Mouse (Mus musculus): ENCODE results near the gene Mllt3. TPM values are rescaled to one million over a fixed set of nuclear protein-coding genes. Genes with fewer than 3 reads are reported as not detected.

Gene Mllt3
- polyA plus RNA-seq, 1 experiment from 2014 or later: 81.7 TPM

- Histone ChIP-seq H3K36me3 (replicated peaks) (no peaks in the 10 kb centered on the region), H3K27ac (0 out of 2 replicates have a peak overlapping the region, but pooled peaks have one; percentile 19), H3K9ac (no peak overlapping the region), H3K4me3 (replicated peaks) (no peak overlapping the region), H3K9me3 (no peaks in the 10 kb centered on the region), H3K4me1 (peaks cover 14% of the 10 kb centered on the region), H3K4me2 (no peak overlapping the region), H3K27me3 (no peaks in the 10 kb centered on the region)
- ATAC-seq (ENCODE audit: low FRiP score): no peak
- WGBS: 95% methylated on average over 6 of the region's 6 CpGs
These were observed 202.3 kb downstream of the Mllt3 start for GRCm38 (mm10) chr4:87830794-87831306.

- peaks cover 6% of the 10 kb centered on the region for H3K4me1 ChIP-seq
- no peaks in the 10 kb centered on the region for H3K27me3 ChIP-seq
- no peak overlapping the region for H3K27ac ChIP-seq
- no peaks in the 10 kb centered on the region for H3K36me3 ChIP-seq (replicated peaks)
- H3K4me2 ChIP-seq: no peak overlapping the region
- no peak for ATAC-seq (ENCODE audit: low FRiP score)
- no peak overlapping the region for H3K4me3 ChIP-seq (replicated peaks)
- no peak overlapping the region for H3K9ac ChIP-seq
- no peaks in the 10 kb centered on the region for H3K9me3 ChIP-seq
- 88% methylated on average over 5 of the region's 5 CpGs for WGBS
These were observed 203.6 kb downstream of the Mllt3 start for GRCm38 (mm10) chr4:87829426-87830063.

GRCm38 (mm10) chr4:87826336-87826735, 206.8 kb downstream of the Mllt3 start:
- no peak overlapping the region for H3K4me2 ChIP-seq
- H3K36me3 ChIP-seq (replicated peaks): 0 out of 2 replicates have a peak, but pooled peaks cover 5% of the 10 kb centered on the region
- no peak for ATAC-seq (ENCODE audit: low FRiP score)
- H3K9ac ChIP-seq: no peak overlapping the region
- H3K27me3 ChIP-seq: no peaks in the 10 kb centered on the region
- H3K27ac ChIP-seq: no peak overlapping the region
- 79% methylated on average over 5 of the region's 5 CpGs for WGBS
- no peaks in the 10 kb centered on the region for H3K4me1 ChIP-seq
- H3K9me3 ChIP-seq: no peaks in the 10 kb centered on the region
- no peak overlapping the region for H3K4me3 ChIP-seq (replicated peaks)

- Histone ChIP-seq H3K9ac (no peak overlapping the region), H3K4me3 (replicated peaks) (no peak overlapping the region), H3K36me3 (replicated peaks) (0 out of 2 replicates have a peak, but pooled peaks cover 5% of the 10 kb centered on the region), H3K4me2 (no peak overlapping the region), H3K27ac (no peak overlapping the region), H3K4me1 (peaks cover 5% of the 10 kb centered on the region; the same call in 1 of the 2 replicates), H3K9me3 (no peaks in the 10 kb centered on the region), H3K27me3 (no peaks in the 10 kb centered on the region)
- no peak for ATAC-seq (ENCODE audit: low FRiP score)
- WGBS: 86% methylated on average over 3 of the region's 3 CpGs
These were observed 209.5 kb downstream of the Mllt3 start for GRCm38 (mm10) chr4:87823623-87824022.

GRCm38 (mm10) chr4:87823191-87823590, 210.0 kb downstream of the Mllt3 start:
- Histone ChIP-seq H3K4me2 (no peak overlapping the region), H3K4me1 (peaks cover 5% of the 10 kb centered on the region; the same call in 1 of the 2 replicates), H3K27me3 (no peaks in the 10 kb centered on the region), H3K9me3 (no peaks in the 10 kb centered on the region), H3K36me3 (replicated peaks) (0 out of 2 replicates have a peak, but pooled peaks cover 5% of the 10 kb centered on the region), H3K27ac (no peak overlapping the region), H3K9ac (no peak overlapping the region), H3K4me3 (replicated peaks) (no peak overlapping the region)
- 84% methylated on average over 6 of the region's 6 CpGs for WGBS
- no peak for ATAC-seq (ENCODE audit: low FRiP score)

- H3K4me3 ChIP-seq (replicated peaks): no peak overlapping the region
- no peaks in the 10 kb centered on the region for H3K9me3 ChIP-seq
- no peak overlapping the region for H3K9ac ChIP-seq
- H3K27ac ChIP-seq: no peak overlapping the region
- ATAC-seq (ENCODE audit: low FRiP score): no peak
- peaks cover 5% of the 10 kb centered on the region; the same call in 1 of the 2 replicates for H3K4me1 ChIP-seq
- H3K36me3 ChIP-seq (replicated peaks): 0 out of 2 replicates have a peak, but pooled peaks cover 5% of the 10 kb centered on the region
- H3K27me3 ChIP-seq: no peaks in the 10 kb centered on the region
- H3K4me2 ChIP-seq: no peak overlapping the region
- 91% methylated on average over 3 of the region's 3 CpGs for WGBS
These were observed 212.3 kb downstream of the Mllt3 start for GRCm38 (mm10) chr4:87820911-87821310.

GRCm38 (mm10) chr4:87819182-87819581, 214.0 kb downstream of the Mllt3 start:
- WGBS: 48% methylated on average over 9 of the region's 9 CpGs
- no peak overlapping the region for H3K9ac ChIP-seq

GRCm38 (mm10) chr4:87818276-87818675, 214.9 kb downstream of the Mllt3 start:
- H3K36me3 ChIP-seq (replicated peaks): 0 out of 2 replicates have a peak, but pooled peaks cover 5% of the 10 kb centered on the region
- no peak overlapping the region for H3K9ac ChIP-seq
- no peaks in the 10 kb centered on the region for H3K27me3 ChIP-seq
- peaks cover 5% of the 10 kb centered on the region; the same call in 1 of the 2 replicates for H3K4me1 ChIP-seq
- H3K4me3 ChIP-seq (replicated peaks): no peak overlapping the region
- no peak for ATAC-seq (ENCODE audit: low FRiP score)
- no peak overlapping the region; the same call in 1 of the 2 replicates for H3K27ac ChIP-seq
- 89% methylated on average over 1 of the region's 1 CpGs for WGBS
- H3K4me2 ChIP-seq: no peak overlapping the region
- no peaks in the 10 kb centered on the region for H3K9me3 ChIP-seq

More at GRCm38 (mm10) chr4:87819182-87819581, 214.0 kb downstream of the Mllt3 start:
- H3K4me1 ChIP-seq: peaks cover 5% of the 10 kb centered on the region; the same call in 1 of the 2 replicates
- ATAC-seq (ENCODE audit: low FRiP score): 0 out of 2 replicates have a peak, but pooled peaks have one; percentile 20
- no peaks in the 10 kb centered on the region for H3K9me3 ChIP-seq
- H3K4me2 ChIP-seq: no peak overlapping the region
- H3K27me3 ChIP-seq: no peaks in the 10 kb centered on the region
- H3K27ac ChIP-seq: peak overlapping the region; percentile 54; the same call in 1 of the 2 replicates
- no peak overlapping the region for H3K4me3 ChIP-seq (replicated peaks)
- H3K36me3 ChIP-seq (replicated peaks): 0 out of 2 replicates have a peak, but pooled peaks cover 5% of the 10 kb centered on the region

GRCm38 (mm10) chr4:87815465-87816108, 217.6 kb downstream of the Mllt3 start:
- no peak overlapping the region for H3K27ac ChIP-seq
- whole genome bisulfite sequencing: 89% methylated on average over 7 of the region's 7 CpGs
- no peak for ATAC-seq (ENCODE audit: low FRiP score)

GRCm38 (mm10) chr4:87811899-87812298, 221.3 kb downstream of the Mllt3 start:
- no peak for ATAC-seq (ENCODE audit: low FRiP score)
- Histone ChIP-seq H3K27ac (no peak overlapping the region), H3K4me1 (peaks cover under 1% of the 10 kb centered on the region; the same call in 1 of the 2 replicates), H3K4me3 (replicated peaks) (no peak overlapping the region), H3K9me3 (no peaks in the 10 kb centered on the region), H3K9ac (no peak overlapping the region), H3K36me3 (replicated peaks) (no peaks in the 10 kb centered on the region), H3K4me2 (no peak overlapping the region), H3K27me3 (no peaks in the 10 kb centered on the region)
- WGBS: 91% methylated on average over 2 of the region's 2 CpGs

More at GRCm38 (mm10) chr4:87815465-87816108, 217.6 kb downstream of the Mllt3 start:
- Histone ChIP-seq H3K4me2 (no peak overlapping the region), H3K36me3 (replicated peaks) (no peaks in the 10 kb centered on the region), H3K27me3 (no peaks in the 10 kb centered on the region), H3K9ac (no peak overlapping the region), H3K4me1 (peaks cover 5% of the 10 kb centered on the region; the same call in 1 of the 2 replicates), H3K9me3 (no peaks in the 10 kb centered on the region), H3K4me3 (replicated peaks) (no peak overlapping the region)

- Histone ChIP-seq H3K36me3 (replicated peaks) (no peaks in the 10 kb centered on the region), H3K4me3 (replicated peaks) (no peak overlapping the region), H3K4me2 (no peak overlapping the region), H3K4me1 (peaks cover 24% of the 10 kb centered on the region), H3K9ac (no peak overlapping the region), H3K9me3 (no peaks in the 10 kb centered on the region), H3K27ac (0 out of 2 replicates have a peak overlapping the region, but pooled peaks have one; percentile 31), H3K27me3 (no peaks in the 10 kb centered on the region)
- peak; percentile 39; the same call in 1 of the 2 replicates for ATAC-seq (ENCODE audit: low FRiP score)
- 28% methylated on average over 6 of the region's 6 CpGs for whole genome bisulfite sequencing
These were observed 226.8 kb downstream of the Mllt3 start for GRCm38 (mm10) chr4:87806196-87806987.

Data from forebrain, embryonic 12.5 days (tissue).